Mouse (Mus musculus) ES-CJ7 (cell line): ENCODE results near the gene Stard9.

Experiments
- DNase-seq: peaks from one replicate; pipeline ENCODE4 v3.0.0; 2011; ENCODE audit warnings: low read depth, low spot score

The Stard9 gene

DNA sequence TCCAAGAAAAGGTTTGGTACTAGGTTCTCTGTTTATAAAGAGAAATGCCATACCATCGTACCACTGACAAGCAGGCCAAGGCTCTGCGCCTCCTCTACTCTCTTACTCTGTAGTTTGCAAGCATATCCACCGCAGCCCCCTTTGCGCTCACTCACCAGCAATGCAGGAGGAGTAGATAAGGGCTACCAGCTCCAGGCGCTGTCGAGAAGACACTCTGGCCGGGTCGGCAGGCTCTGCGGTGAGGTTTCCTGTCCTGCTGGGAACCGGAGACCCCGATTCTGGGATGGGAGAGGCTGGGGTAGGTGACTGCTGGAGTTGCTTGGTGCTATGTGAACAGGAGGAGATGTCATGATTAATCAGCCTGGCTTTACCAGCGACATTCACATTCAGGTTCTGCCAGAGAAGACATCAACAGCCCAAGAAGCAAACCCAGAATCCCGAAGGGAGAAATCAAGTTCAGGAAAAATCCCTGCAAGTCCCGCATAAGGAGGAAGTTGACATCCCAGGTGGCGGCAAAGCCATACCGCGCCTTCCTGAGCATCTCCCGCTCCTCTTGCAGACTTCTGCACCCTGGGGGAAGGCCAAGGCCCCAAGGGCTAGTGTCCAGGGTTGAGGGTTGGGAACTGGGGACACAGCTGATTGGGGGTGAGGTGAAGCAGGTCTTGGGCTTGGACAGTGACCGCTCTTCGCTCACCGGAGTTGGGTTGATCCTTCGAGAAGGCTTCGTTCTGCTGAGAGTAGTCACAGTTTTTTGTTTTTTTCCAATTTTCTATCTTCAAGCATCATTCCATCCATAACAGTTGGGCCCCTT lies 101.1 kb downstream of the Stard9 start:
- DNase-seq = no peak

DNA sequence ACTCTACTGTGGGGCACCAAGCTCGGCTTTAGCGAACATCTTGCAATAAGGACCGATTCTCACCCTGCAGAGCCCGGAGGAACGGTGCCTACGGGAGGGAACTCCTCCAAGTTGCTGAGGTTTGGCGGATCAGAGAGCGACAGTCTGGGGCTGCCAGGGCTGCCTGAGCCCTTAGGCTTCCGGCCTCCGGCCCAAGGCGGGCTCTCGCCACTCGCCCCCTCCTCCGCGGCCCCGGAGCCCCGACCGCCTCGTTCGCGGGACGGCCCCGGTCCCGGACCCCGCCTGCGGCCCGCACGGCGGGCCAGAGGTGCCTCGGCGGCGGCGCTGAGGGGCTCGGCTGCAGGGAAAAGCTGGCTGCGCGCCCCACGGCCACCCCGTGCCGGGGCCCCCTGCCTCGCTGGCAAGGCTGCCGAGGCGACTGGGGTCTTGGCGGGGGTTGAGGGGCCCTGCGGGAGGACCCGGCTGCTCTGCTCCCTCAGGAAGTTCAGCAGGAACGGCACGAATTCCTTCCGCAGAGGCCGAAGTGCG lies 101.8 kb downstream of the Stard9 start:
- no peak for DNase-seq

DNA sequence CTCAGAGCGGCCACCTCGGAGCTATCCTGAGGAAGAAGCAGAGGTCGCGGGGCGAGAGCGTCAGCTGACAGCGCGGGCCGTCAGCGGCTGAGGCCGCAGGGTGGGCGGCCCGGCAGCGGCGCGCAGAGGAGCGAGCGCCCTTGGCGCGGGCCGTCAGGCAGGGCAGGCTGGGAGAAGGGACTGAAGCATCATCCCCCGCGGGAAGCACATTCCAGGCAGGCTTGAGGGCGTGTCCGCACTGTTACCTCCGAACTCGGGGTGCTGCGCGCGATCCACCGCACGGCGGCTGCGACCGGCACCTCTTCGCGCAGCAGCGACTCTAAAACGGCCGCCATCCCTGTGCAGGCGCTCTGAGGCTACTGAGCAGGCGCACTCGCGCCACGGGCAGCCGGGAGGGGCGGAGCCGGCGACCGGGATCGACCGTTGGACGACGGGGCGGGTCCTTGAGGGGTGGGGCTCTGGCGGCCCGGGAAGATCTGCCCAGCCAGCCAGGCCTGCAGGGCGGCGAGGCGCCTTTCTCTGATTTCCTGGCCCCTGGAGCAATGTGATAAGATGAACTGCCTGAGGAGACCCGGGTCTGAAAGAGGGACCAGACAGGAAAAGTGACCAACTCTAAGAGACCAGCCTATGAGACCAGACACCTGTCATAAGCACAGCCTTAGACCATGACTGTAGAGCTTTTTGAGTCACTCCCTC lies 102.4 kb downstream of the Stard9 start:
- peak; percentile 93 for DNase-seq

DNA sequence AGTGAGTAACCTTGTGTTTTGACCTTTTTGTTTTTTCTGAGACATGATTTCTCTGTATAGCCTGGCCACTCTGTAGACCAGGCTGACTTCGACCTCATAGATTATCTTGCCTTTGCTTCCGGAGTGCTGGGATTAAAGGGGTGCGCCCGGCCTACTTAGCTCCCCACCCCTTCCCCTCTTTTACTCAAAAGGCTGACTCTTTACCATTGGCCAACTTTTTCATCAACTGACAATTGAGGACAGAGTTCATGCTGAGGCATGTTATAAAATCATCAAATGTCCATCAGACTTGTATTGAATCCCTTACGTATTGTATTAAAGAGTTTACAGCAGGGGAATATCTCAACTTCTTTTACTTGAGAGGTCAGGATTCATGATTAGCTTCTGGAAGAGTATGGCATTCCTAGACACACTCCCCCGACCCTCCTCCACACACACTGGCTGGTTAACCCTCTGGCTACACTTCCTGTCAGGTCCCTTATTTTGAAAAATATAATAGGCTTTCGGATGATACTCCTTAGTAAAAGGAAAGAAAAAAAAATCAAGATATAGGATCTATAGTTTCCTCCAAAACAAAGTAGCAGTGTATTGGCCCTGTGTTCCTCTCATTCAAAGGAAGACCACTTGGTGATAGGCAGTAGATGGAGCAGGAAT lies 103.1 kb downstream of the Stard9 start:
- peak; percentile 16 for DNase-seq

DNA sequence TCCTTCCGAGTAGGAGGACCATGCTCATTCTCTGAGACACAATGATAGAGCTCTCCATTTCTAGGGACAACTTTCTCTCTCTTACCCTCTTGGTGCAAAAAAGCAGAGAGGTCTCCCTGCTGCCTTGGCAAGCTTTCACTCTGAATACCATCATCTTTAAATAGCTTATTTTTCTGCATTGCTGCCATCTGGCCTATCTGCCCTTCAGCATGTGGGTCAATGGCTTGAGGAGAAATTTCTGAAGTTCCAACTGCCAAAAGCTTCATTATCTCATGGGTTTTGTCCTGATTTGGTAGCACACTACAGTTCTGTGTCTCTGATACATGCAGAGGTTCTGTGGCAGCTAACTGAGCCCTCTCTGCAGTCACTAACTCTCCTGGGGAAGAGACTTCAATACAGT lies 116.6 kb downstream of the Stard9 start:
- DNase-seq = no peak

DNA sequence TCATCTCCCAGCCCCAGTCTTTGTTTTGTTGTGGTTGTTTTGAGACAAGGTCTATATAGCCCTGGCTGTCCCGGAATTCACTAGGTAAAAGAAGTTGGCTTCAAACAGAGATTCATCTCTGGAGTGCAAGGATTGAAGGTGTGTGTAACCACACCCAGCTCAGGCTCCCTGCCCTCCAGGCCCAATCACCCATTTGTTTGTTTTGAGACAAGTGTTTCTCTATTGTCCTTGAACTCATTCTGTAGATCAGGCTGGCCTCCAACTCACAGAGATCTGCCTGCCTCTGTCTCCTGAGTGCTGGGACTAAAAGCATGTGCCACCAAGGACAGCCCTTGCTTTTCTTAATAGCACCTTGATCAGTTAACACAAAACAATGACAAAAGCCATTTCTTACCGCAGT lies 119.1 kb downstream of the Stard9 start:
- no peak for DNase-seq

DNA sequence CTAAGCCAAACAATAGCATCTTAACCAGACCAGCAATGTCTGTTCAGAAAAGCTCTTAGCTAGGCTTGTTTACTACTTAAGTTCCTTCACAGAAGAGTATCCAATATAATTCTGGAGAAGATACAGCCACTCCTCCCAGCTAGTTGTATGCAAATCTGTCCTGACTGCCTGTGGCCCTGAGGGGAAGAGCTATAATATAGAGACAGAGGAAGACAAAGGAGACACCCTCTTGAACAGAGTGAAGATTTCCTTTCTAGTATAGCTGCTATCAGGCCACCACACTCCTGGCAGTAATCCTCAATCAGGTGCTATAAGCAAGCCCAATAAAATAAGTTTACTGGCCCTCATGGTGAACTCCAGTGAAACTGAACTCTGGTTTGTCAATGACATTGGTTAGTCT lies 133.0 kb downstream of the Stard9 start:
- peak; percentile 23 for DNase-seq

DNA sequence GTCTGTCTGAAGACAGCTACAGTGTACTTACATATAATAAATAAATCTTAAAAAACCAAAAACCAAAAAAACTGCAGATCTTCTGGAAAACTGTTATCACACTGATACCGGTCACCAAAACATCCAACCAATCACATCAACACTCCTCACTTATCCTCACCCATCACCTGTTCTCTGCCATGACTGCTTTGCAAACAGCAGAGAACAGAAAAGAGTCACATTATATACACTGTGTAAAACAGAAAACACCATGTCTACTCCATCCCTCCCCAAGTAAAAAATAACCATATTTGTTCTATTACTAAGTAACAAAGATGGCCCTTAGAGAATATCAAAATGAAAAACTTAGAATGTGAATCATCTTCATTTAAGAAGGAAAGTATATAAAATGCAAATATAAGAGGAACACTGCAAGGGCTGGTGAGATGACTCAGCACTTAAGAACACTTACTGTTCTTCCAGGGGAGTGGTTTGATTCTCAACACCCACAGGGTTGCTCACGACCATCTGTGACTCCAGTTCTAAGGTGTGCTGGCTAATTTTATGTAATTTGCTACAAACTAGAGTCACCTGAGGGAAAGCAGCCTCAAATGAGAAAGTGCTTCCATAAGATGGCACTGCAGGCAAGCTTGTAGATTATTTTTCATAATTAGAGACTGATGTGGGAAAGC lies 141.5 kb downstream of the Stard9 start:
- no peak for DNase-seq
